Mouse (Mus musculus): ENCODE results near the gene Agap3.

GRCm38 (mm10) chr5:24482247-24483079 lies 30.5 kb downstream of the Agap3 start:
- no peak for TF ChIP-seq CTCF (IDR thresholded peaks at IDR 0.05; ENCODE audit: borderline replicate concordance, insufficient read depth, low read depth, low read length)
- TF ChIP-seq POLR2A (IDR thresholded peaks at IDR 0.05; ENCODE audit: borderline replicate concordance, insufficient read depth, low read length): no peak

Measured in cerebellum, adult 2 months (tissue).